Mouse (Mus musculus) left cerebral cortex, postnatal 14 days (tissue): Measurements from ENCODE around the gene Kdr. TPM values are rescaled to one million over a fixed set of nuclear protein-coding genes. Genes with fewer than 3 reads are reported as not detected.

ENCODE experiments used
- DNase-seq, 2 experiments: peaks; one replicate each; pipeline ENCODE4 v3.0.0; 2021 to 2022; ENCODE audit warnings: low spot score in 2 of 2, mixed read lengths in 1 of 2
- intact Hi-C: fragments of 180-260 bp; cut with DNase I; formaldehyde crosslinking; loops from one replicate; pipeline ENCODE4 v1.15.1; 2025
- long read RNA-seq, 2 experiments: library from polyadenylated mRNA; stranded (forward); transcript quantifications; one replicate each; pipeline ENCODE4 v2.0.0; 2021
- total RNA-seq, 2 experiments: library from RNA; stranded (reverse); gene quantifications; 2 replicates each; pipeline ENCODE4 v1.2.3; 2021

Kdr gene
- total RNA-seq: 10 to 100 TPM; 21.5 to 22.4 TPM
- long read RNA-seq, experiment 1, full-length matches to known transcripts: 6 of 15 reads
- long read RNA-seq, experiment 1, partial matches to known transcripts: 4 of 15 reads
- long read RNA-seq, experiment 1, other reads (novel, unspliced or antisense): 5 of 15 reads
- long read RNA-seq, experiment 2, full-length matches to known transcripts: 5 of 11 reads
- long read RNA-seq, experiment 2, partial matches to known transcripts: 5 of 11 reads
- long read RNA-seq, experiment 2, other reads (novel, unspliced or antisense): 1 of 11 reads

DNA sequence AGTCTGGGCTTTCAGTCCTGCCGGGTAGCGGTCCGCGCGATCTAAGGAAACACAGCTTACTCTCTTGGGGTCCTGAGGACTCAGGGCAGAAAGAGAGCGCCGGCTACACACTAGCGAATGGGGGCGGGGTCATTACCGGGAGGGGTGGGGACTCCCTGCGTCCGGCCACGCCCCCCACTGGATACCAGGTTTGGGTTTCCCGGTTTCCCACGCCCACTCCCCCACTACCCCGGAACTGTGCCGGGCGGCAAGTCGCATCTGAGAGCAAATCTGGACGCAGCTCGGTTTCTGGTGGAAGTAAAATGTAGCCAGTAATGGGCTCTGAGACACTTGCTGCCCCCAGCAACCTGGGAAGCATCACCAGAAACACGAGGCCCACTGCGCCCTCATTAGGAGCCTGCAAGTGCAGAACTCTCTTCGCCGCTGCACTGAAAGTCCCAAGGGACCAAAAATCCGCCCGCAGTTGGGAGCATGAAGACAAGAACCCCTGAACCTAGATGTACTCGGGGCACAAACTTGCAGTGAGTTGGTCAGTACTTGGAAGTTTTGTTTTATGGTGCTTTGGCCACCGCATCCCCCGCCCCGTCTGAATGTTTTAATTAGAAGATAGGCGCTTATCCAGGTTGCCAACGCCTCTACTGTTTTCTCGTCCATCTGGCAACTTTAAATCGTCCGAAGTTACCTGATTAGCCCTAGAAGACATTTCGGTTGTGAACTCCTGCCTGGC, at the start of gene Kdr:
TSS of gene Kdr (minus strand) at position 85 of the 727 bp plus-strand sequence.
- intact Hi-C loops: no loop called here
- DNase-seq: peak; percentile 8 to 25

GRCm38 (mm10) chr5:76026805-76027204, 48.5 kb upstream of the Kdr start:
- intact Hi-C loops: loop anchor here (10.0 kb wide), 1 partner anchor 152 kb away; no protein-coding TSS in a partner anchor
- no peak for DNase-seq

GRCm38 (mm10) chr5:76025996-76026665, 47.9 kb upstream of the Kdr start:
- peak in 1 of 2 experiments; percentile 31 for DNase-seq
- intact Hi-C loops: loop anchor here (10.0 kb wide), 1 partner anchor 151 kb away; no protein-coding TSS in a partner anchor

GRCm38 (mm10) chr5:76023011-76023773, 44.9 kb upstream of the Kdr start:
- DNase-seq: no peak
- intact Hi-C loops: loop anchor here (10.0 kb wide), 1 partner anchor 148 kb away; no protein-coding TSS in a partner anchor

- no peak for DNase-seq
- intact Hi-C loops: loop anchor here (10.0 kb wide), 1 partner anchor 148 kb away; no protein-coding TSS in a partner anchor
Observed at GRCm38 (mm10) chr5:76022436-76022835, 44.2 kb upstream of the Kdr start.

DNA sequence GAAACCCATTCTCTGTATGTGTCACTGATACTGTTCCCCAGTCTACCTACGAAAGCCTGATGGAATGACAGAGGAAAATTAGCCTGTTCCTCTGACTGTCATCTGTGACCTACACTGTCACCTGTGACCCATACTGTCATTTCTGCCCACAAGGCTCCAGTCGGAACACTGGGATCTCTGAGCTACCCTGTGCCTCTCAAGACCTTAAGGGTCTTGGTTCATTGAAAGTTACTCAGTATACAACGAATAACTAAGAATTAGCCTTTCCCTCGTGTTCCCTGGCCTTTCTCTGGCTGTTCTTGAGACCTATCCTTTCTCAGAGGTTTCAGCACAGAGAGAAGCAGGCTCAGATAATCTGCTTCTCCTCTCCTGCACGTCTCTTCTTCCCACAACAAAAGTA, 40.1 kb upstream of the Kdr start:
- intact Hi-C loops: no loop called here
- DNase-seq: no peak

DNA sequence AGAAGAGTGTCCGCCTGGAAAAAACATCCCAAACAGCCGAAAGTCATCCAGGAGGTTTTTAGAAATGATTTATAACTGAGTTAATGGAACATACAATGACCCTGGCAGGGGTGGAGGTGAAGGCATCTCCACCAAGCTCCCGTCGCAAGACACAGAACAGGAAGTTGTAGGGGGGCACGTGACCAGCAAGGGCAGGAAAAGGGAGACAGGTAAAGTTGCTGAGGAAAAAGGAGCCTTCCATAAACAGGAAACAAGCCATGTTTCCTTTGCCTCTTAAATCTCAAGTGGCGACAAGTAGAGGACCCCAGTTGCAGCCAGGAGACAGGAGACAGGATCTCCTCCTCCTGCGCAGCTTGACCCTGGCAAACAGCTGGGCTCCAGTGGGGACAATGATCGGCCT, 37.8 kb upstream of the Kdr start:
- DNase-seq: no peak
- intact Hi-C loops: no loop called here

- DNase-seq: no peak
- intact Hi-C loops: no loop called here
Observed at GRCm38 (mm10) chr5:76013881-76014431, 35.7 kb upstream of the Kdr start.

DNA sequence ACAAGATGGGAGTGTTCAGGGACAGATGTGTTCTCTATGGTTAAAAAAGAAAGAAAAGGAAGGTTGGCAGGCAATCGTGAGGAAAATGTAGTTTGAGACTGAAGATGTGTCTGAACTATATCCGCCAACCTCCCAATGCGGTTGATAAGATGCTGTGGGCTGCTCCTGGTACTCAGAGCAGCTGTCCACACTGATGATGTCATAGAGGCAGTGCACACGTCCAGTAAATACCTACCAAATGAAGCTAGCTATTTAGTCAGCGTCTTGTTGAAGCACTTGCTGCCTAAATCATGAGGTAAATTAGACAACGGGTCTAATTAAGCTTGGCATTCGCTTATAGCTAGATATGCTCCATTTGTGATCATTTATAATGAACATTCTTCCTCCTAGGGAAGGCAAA, 28.1 kb upstream of the Kdr start:
- intact Hi-C loops: no loop called here
- no peak for DNase-seq

GRCm38 (mm10) chr5:75990212-75990611, 12.0 kb upstream of the Kdr start:
- intact Hi-C loops: no loop called here
- DNase-seq: no peak

DNA sequence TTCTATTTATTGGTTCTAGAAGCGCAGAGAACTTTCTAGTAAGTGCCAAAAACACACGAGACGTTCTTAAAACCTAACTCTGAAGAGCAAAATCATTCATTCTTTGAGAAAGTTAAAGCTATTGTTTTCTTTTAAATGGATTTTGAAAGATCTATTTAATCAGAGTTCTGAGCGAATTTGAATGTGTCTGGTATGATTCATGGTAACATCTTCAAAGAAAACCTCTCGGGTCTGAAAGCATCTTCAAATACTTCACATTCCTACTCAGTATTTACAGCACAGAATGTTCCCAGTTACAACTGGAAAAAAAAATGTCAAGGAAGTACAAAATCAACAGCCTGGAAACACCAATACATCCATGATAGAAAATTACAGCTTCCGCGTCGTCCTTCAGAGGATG, 9.3 kb upstream of the Kdr start:
- DNase-seq: peak in 1 of 2 experiments; percentile 34
- intact Hi-C loops: no loop called here

GRCm38 (mm10) chr5:75980521-75981311, 2.5 kb upstream of the Kdr start:
- no peak for DNase-seq
- intact Hi-C loops: no loop called here

DNA sequence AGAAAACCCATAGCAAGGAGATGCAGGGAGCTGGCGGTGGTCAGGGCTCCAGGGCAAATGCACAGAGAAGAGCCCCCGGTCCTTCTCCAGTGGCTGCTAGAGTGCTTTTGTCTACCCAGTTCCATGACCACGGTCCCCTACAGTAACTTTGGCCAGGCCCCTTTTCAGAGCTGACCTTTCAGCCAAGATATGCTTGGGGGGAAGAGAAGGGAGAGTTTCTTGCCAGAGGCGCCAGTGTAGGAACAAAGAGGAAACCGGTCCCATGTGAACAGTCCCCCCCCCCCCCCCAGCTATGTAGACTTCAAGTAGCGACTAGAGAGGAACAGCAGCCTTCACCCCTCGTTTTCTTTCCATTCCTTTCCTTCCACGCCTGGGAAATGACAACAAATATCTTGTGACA, 850 bp upstream of the Kdr start:
- intact Hi-C loops: no loop called here

DNA sequence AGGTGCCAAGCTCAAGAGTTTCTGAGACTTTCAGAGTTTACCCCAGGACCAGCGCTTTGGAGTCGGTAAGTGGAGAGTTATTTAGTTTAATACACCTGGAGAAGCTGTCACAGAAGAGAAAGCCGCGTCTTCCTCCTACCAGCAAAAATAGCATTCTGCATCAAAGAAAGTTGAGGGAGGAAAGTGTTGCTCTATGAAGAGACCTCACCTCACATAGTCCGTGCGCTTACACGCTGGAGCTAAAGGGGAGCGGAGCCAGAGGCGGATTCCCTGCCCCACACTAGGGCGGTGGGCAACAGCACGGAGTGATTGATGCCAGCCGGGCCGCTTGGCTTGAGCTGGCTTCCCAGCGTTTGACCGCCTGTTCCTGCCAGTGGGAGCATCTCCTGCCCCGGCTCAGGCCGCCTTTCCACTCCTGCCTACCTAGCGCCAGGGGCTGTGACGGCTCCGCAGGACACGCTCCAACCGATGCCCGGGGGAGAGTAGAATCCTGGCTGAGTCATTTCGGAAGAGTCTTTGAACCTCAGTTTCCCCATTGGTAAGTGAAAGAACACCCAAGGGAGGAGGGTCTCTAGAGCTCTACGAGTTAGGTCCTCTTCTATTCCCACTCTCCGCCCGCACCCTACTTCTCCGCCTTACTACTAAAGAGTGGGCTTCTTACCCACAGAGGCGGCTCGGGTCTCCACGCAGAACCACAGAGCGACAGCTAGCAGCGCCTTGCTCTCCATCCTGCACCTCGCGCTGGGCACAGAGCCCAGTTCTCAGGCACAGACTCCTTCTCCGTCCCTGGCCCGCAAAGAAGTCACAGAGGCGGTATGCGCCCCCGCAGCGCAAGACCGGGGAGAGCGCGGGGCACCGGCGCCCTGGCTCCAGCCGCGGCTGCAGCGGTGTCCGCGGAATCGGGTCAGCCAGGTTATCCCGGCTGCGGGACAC, 551 bp downstream of the Kdr start:
- DNase-seq: peak in 1 of 2 experiments; percentile 15
- intact Hi-C loops: no loop called here

More for the DNA sequence above, 850 bp upstream of the Kdr start:
- no peak for DNase-seq

DNA sequence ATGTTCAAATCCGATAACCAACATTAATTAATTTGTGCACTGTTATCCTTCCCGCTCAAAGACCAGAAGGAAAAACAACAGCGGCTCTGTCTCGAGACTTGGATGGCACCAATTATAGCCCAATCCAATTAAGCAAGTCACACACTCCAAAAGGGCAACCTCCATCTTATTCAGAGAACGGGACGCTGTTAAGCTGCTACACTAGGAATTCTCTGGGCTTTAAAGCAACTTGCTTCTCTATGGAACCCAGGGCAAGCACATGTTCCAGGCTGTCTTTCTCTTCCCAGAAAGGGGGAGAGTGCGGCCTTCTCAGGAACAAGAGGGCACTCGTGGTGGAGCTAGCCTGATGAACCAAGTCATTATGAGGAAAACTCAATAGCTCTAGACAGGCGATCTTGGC, 1.6 kb downstream of the Kdr start:
- intact Hi-C loops: no loop called here
- no peak for DNase-seq

DNA sequence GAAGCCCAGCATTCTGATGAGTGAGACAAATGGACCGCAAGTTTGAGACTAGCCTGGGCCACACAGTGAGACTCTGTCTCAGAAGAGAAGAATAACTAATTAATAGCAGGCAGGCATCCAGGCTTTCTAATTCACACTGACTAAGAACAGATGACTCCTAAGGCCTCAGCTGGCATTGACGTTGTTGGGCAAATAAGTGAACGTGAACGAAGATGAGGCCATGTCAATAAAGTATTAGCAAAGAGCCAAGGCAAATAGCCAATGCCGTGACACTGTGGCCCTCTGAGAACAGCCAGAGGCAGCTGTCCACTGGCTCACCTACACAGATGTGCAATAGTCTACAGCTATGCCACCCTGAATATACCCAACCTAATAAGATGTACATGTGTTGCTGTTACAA, 2.9 kb downstream of the Kdr start:
- DNase-seq: no peak
- intact Hi-C loops: no loop called here

DNA sequence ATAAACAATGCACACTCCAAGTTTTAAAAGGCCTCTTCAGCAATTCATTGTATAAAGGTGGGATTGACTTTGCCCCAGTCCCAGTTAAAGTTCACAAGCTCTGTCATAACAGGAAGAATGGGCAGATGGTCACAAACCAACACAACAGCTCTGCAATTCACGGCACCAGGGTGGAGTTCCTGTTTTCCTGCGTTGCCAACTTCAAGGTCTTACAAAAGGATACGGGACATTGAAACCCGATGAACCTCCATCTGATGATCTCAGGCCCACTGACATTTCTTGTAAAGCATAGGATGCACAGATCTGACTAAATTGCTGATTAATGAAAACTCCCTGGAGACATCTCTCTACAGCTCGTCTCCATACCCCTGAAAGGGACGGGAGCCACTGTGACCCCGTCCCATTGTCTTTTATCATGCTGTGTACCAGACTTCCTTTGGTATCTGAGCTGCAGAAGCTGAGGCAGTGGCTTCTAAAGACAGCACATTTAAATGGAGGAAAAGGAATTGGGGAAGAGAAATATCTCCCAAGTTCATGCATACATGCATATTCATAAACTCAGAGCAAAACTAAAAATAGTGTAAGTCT, 3.6 kb downstream of the Kdr start:
- no peak for DNase-seq
- intact Hi-C loops: no loop called here
